Mouse (Mus musculus) gastrocnemius, adult 18-20 months (tissue): Measurements from ENCODE around the gene Entpd3. TPM values are rescaled to one million over a fixed set of nuclear protein-coding genes. Genes with fewer than 3 reads are reported as not detected.

ENCODE experiments used
- total RNA-seq, 2 experiments: library from RNA; stranded (reverse); gene quantifications; 2 replicates each; pipeline ENCODE4 v1.2.3; 2021

The Entpd3 gene
- total RNA-seq, 2 experiments from 2014 or later = not detected

Other genes with a start within 250 kb of the Entpd3 start
- 1 to 10 TPM in 1 of 2 experiments, under 1 TPM in 1; 1.00 to 1.3 TPM for gene Myrip, start 238.3 kb upstream of the Entpd3 start, total RNA-seq
- gene Eif1b, start 47.6 kb upstream of the Entpd3 start, total RNA-seq = 10 to 100 TPM; 39.4 to 42.9 TPM
- 100 to 1,000 TPM; 308 to 335 TPM for gene Rpl14, start 31.6 kb downstream of the Entpd3 start, total RNA-seq